Mouse (Mus musculus): ENCODE measurements at regions not wholly inside any gene's neighbourhood (a gene's known extent, or its start where the extent isn't known, plus 50 kb on each side); places are given as distances from the start of the nearest gene placed in this dataset.

DNA sequence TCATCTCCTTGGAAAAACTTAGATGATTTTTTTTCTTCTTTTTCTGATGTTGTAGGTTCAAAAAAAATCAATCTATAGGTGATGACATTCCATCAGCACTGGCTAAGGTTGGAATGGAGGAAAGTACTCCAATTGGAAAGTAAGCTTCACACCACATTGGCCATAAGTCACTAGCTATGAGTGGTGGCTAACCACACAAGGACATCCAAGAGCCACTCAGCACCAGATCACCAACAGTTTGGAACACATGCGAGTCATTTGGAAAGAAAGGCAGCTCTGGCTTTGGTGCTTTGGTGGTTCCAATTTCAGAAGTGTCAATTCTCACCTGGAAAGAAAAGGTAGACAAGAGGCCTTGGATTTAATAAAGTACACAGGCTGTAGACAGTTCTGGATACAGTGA is 442.5 kb upstream of the Sel1l start:
- TF ChIP-seq POLR2A (IDR thresholded peaks at IDR 0.05; ENCODE audit: low read depth, low read length) (no peak), CTCF (conservative IDR thresholded peaks at IDR 0.05; ENCODE audit: insufficient read depth, insufficient read length, low read depth, low read length) (no peak)
- H3K27me3 ChIP-seq (replicated peaks; ENCODE audit: control insufficient read depth, insufficient read depth, low read length) = no peaks in the 10 kb centered on the region; the same call in 1 of the 2 replicates
- no peaks in the 10 kb centered on the region for H3K36me3 ChIP-seq (ENCODE audit: control insufficient read depth, insufficient read depth, low read length)
- no peak overlapping the region for H3K4me3 ChIP-seq (ENCODE audit: insufficient read depth, low read depth, low read length)
- no peaks in the 10 kb centered on the region for H3K4me1 ChIP-seq (ENCODE audit: control insufficient read depth, insufficient read depth, low read length)
- no peak overlapping the region for H3K27ac ChIP-seq (ENCODE audit: insufficient read depth, low read depth, low read length)
- DNase-seq = no peak
- 86% methylated on average over 1 of the region's 1 CpGs for WGBS

DNA sequence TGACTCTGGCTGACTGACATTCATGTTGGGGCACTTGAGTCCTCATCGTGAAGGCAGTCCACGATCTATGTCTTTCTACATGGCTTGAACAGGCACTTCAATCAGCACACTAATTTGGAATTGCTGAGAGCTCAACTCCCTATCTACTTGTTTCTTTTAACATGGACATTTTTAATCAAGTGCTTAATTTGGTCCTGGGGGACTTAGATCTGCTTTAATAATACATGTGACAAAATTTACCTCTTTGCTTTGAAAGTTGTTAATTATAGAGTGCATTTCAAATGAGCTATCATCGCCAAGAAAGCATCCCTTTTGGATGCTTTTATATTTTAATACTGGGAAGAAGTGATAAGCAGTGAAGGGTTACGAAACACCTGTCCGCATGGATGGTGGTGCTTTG is 436.6 kb upstream of the Sel1l start:
- Histone ChIP-seq H3K27ac (ENCODE audit: insufficient read depth, low read depth, low read length) (no peak overlapping the region), H3K4me1 (ENCODE audit: control insufficient read depth, insufficient read depth, low read length) (no peaks in the 10 kb centered on the region), H3K36me3 (ENCODE audit: control insufficient read depth, insufficient read depth, low read length) (no peaks in the 10 kb centered on the region), H3K4me3 (ENCODE audit: insufficient read depth, low read depth, low read length) (no peak overlapping the region), H3K27me3 (replicated peaks; ENCODE audit: control insufficient read depth, insufficient read depth, low read length) (no peaks in the 10 kb centered on the region)
- TF ChIP-seq POLR2A (IDR thresholded peaks at IDR 0.05; ENCODE audit: low read depth, low read length) = no peak
- no peak for TF ChIP-seq CTCF (conservative IDR thresholded peaks at IDR 0.05; ENCODE audit: insufficient read depth, insufficient read length, low read depth, low read length)
- 92% methylated on average over 5 of the region's 5 CpGs for WGBS
- no peak for DNase-seq

DNA sequence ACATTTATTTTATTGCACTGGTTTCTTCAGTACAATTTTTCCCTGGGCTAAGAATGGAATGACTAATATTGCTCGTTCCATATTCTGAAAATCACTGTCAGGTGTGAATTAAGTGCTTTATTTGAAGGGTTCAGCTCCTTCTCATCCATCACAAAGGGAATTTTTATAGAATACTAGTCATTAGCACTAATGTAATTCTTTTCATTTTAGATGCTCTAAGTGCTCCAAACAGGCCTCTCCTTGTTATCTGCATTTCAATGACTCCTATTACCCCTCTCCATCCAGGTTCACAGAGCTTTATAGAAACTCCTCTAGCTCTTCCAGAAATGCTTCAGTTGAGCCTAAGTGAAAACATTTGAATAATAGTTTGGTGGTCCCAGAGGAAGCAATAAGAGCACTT is 431.5 kb upstream of the Sel1l start:
- Histone ChIP-seq H3K4me1 (ENCODE audit: control insufficient read depth, insufficient read depth, low read length) (no peaks in the 10 kb centered on the region), H3K27ac (ENCODE audit: insufficient read depth, low read depth, low read length) (no peak overlapping the region), H3K36me3 (ENCODE audit: control insufficient read depth, insufficient read depth, low read length) (no peaks in the 10 kb centered on the region), H3K27me3 (replicated peaks; ENCODE audit: control insufficient read depth, insufficient read depth, low read length) (no peaks in the 10 kb centered on the region), H3K4me3 (ENCODE audit: insufficient read depth, low read depth, low read length) (no peak overlapping the region)
- no peak for DNase-seq
- TF ChIP-seq POLR2A (IDR thresholded peaks at IDR 0.05; ENCODE audit: low read depth, low read length) (no peak), CTCF (conservative IDR thresholded peaks at IDR 0.05; ENCODE audit: insufficient read depth, insufficient read length, low read depth, low read length) (no peak)
- 62% methylated on average over 1 of the region's 1 CpGs for WGBS

DNA sequence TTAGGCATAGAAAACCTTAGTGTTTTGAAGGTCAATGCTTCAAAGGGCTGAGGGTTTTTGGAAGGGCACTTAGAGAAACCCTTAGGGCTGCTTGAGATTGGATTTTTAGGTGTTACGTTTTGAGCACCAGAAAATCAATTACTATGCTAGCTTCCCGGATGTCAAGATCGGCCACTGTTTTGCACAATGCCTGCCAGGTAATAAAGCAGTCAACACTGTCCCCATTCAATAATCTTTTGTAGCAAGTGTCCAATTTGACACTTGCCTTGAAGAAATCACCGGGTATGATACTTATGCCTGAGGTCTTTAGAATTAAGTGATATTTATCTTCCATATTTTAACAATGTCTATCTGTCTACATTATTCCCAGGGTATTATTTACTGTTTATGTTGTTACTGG is 403.0 kb upstream of the Sel1l start:
- DNase-seq = no peak
- no peak overlapping the region for H3K27ac ChIP-seq (ENCODE audit: insufficient read depth, low read depth, low read length)

DNA sequence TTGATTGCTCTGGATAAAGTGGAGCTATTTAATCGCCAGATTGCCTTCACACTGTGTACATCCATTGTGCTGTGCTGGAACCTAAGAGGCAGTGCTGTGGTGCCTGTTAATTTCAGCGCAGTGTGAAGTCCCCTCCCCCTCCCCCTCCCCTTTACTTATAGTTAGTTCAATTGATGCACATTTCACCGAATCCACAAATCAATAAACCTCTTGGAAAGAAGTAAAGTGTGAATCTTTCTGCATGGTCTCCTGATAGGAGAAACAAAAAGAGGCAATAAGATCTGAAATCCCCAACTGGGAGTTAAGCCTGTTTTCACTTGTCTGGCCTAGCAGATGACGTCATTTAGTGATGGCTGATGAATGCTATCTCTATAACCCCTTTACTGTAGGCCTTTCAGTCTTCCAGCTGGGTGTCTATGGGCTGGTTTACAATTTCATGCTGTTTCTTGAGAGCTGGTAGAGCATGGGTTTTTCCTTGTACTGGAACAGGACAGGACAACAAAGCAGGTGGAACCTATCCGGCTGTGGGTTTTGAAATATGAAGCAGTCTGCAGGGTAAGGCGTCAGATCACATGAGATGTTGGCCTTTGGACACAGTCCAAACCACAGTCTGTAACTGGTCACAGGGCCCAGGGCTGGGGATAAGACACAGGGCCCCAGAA is 398.0 kb upstream of the Sel1l start:
- TF ChIP-seq CTCF (conservative IDR thresholded peaks at IDR 0.05; ENCODE audit: insufficient read depth, insufficient read length, low read depth, low read length) = no peak
- no peak for TF ChIP-seq POLR2A (IDR thresholded peaks at IDR 0.05; ENCODE audit: low read depth, low read length)
- Histone ChIP-seq H3K4me1 (ENCODE audit: control insufficient read depth, insufficient read depth, low read length) (no peaks in the 10 kb centered on the region), H3K4me3 (ENCODE audit: insufficient read depth, low read depth, low read length) (no peak overlapping the region), H3K36me3 (ENCODE audit: control insufficient read depth, insufficient read depth, low read length) (no peaks in the 10 kb centered on the region), H3K27me3 (replicated peaks; ENCODE audit: control insufficient read depth, insufficient read depth, low read length) (no peaks in the 10 kb centered on the region), H3K27ac (ENCODE audit: insufficient read depth, low read depth, low read length) (no peak overlapping the region)
- WGBS = 55% methylated on average over 6 of the region's 6 CpGs
- DNase-seq = no peak

More for the DNA sequence above, 403.0 kb upstream of the Sel1l start:
- no peaks in the 10 kb centered on the region for H3K36me3 ChIP-seq (ENCODE audit: control insufficient read depth, insufficient read depth, low read length)
- no peaks in the 10 kb centered on the region for H3K4me1 ChIP-seq (ENCODE audit: control insufficient read depth, insufficient read depth, low read length)
- WGBS = 60% methylated on average over 4 of the region's 4 CpGs
- no peak overlapping the region for H3K4me3 ChIP-seq (ENCODE audit: insufficient read depth, low read depth, low read length)
- TF ChIP-seq POLR2A (IDR thresholded peaks at IDR 0.05; ENCODE audit: low read depth, low read length) (no peak), CTCF (conservative IDR thresholded peaks at IDR 0.05; ENCODE audit: insufficient read depth, insufficient read length, low read depth, low read length) (no peak)
- H3K27me3 ChIP-seq (replicated peaks; ENCODE audit: control insufficient read depth, insufficient read depth, low read length) = no peaks in the 10 kb centered on the region

DNA sequence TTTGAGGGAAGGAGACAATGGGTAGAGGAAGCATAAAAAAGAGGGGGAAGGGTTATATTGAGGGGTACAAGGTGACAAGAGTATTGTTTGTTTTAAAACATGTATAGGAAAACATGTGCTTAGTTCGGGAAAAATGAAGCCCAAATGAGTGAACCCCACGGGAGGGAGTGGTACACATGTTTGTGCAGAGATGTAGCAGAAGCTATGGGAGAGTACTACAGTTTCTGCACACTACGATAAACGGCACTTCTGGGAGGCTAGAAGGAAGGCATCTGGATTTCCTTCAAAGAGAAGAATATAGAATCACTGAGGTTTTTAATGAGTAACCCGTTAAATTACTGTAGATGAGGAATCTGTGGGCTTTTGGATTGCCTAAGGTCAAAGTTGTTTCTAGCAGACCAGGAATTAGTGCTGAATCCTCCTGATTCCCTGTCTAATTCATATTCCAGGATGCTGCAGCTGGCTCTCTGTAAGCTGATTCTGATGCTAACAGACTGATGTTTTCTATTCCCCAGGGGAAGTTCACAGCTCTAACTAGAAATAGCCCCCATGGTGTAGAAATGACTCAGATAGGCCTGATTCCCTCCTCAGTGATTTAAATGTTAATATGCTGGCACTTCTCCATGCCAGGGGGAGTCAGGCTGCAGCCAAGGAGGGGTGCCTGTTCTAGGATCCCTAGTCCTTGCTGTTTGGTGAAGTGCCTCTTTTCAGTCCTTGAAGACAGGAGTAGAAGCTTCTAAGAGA is 391.2 kb upstream of the Sel1l start:
- H3K27me3 ChIP-seq (replicated peaks; ENCODE audit: control insufficient read depth, insufficient read depth, low read length) = no peaks in the 10 kb centered on the region
- 51% methylated on average over 5 of the region's 5 CpGs for WGBS
- H3K27ac ChIP-seq (ENCODE audit: insufficient read depth, low read depth, low read length) = no peak overlapping the region
- TF ChIP-seq CTCF (conservative IDR thresholded peaks at IDR 0.05; ENCODE audit: insufficient read depth, insufficient read length, low read depth, low read length) (no peak), POLR2A (IDR thresholded peaks at IDR 0.05; ENCODE audit: low read depth, low read length) (no peak)
- no peaks in the 10 kb centered on the region for H3K4me1 ChIP-seq (ENCODE audit: control insufficient read depth, insufficient read depth, low read length)
- no peaks in the 10 kb centered on the region for H3K36me3 ChIP-seq (ENCODE audit: control insufficient read depth, insufficient read depth, low read length)
- DNase-seq = no peak
- H3K4me3 ChIP-seq (ENCODE audit: insufficient read depth, low read depth, low read length) = no peak overlapping the region

DNA sequence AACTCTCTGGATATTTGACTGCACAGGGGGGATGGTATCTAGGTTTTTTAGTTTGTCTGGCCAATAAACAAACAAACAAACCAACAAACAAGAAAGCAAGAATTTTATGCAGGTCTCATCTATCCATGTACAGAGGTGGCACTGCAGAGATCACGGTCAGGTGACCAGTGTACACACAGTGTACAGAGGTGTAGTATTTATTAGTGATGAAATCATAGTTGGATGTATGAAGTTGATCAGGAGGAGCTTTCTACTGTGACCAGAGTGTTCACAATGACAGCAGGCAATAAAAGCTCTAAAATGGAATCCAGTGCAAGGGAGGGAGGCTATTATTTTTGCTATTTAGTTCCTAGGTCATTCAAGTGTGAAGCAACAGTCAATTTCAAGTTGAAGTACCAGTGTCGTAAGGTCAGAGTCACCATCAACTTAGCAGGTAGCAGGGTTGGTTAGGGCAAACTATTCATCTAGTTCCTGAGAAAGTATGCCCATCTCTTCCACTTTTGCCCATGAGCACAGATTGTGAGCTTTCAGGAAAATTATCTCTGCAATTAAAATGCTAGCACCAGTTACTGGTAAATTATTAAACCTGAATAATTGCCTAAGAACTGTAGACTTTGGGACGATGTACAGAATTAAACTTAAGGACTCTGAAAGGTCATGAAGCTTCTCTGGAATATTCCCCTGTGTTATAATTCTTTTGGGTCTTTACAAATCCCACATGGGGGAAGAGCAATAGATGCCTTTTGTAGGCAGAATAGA is 384.9 kb upstream of the Sel1l start:
- no peaks in the 10 kb centered on the region for H3K36me3 ChIP-seq (ENCODE audit: control insufficient read depth, insufficient read depth, low read length)
- H3K4me3 ChIP-seq (ENCODE audit: insufficient read depth, low read depth, low read length) = no peak overlapping the region
- no peaks in the 10 kb centered on the region; the same call in 1 of the 2 replicates for H3K27me3 ChIP-seq (replicated peaks; ENCODE audit: control insufficient read depth, insufficient read depth, low read length)
- peak; percentile 42 for DNase-seq
- WGBS = 47% methylated on average over 3 of the region's 3 CpGs
- no peaks in the 10 kb centered on the region; the same call in 1 of the 2 replicates for H3K4me1 ChIP-seq (ENCODE audit: control insufficient read depth, insufficient read depth, low read length)
- no peak overlapping the region for H3K27ac ChIP-seq (ENCODE audit: insufficient read depth, low read depth, low read length)
- TF ChIP-seq POLR2A (IDR thresholded peaks at IDR 0.05; ENCODE audit: low read depth, low read length) (no peak), CTCF (conservative IDR thresholded peaks at IDR 0.05; ENCODE audit: insufficient read depth, insufficient read length, low read depth, low read length) (no peak)
